Mouse (Mus musculus) layer of hippocampus, adult 11-12 months (tissue): ENCODE measurements at regions not wholly inside any gene's neighbourhood (a gene's known extent, or its start where the extent isn't known, plus 50 kb on each side); places are given as distances from the start of the nearest gene placed in this dataset.

Experiments
- DNase-seq: peaks from one replicate; pipeline ENCODE4 v3.0.0; 2022; ENCODE audit warnings: low spot score

GRCm38 (mm10) chr11:28273299-28273698, 66.4 kb downstream of the Gm6685 start:
- DNase-seq, result peak; percentile 4

GRCm38 (mm10) chr11:28272571-28272970, 67.1 kb downstream of the Gm6685 start:
- no peak for DNase-seq
